Mouse (Mus musculus) R1 (cell line): Measurements from ENCODE around the gene Osbpl8.
"Not testable (repeated sequence)": the region's sequence is repeated elsewhere in the genome, so short reads cannot be mapped to it uniquely, and the experiment has no call there.

ENCODE experiments used
- DNase-seq: peaks from one replicate; pipeline ENCODE4 v3.0.0-alpha.2; 2018; ENCODE audit warnings: low read depth, low spot score

The Osbpl8 gene

DNA sequence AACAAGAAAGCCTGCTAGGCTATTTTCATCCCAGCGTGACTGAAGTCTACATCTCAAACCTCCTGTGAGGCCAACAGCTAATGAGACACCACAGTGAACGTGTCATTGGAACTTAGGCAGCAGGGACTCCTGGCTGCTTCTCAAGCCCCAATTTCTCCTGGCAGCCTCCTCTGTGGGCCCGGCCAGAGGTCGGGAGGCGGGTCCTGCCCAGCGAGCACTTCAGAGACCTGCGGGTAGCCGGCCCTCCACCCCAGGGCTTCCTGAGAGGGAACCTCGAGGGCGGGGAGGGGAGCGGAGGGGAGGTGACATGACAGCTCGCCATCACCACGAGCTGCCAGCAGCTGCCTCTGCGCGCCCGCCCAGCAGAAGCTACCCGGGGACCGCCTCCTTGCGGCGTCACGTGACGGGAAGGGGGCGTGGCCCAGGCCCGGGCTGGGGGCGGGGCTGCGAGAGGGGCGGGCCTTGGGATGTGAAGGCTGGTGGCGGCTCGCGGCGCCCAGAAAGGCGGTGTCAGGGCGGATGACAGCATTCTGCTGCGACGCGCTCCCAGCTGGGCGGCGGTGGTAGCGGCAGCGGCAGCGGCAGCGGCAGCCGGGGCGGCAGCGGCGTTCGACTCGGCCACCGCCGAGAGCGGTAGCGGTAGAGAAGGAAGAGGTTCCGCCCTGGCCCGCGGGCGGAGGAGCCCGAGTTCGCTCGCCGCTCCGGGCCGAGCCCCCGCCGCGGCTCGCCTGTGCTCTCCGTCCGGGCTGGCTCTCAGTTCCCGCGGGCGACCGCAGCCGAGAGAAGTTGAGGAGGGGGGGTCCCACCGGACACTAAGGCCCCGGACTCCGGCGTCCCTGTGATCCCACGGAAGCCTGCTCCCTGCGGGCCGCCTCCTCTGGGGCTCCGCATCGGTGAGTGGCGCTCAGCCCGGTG, at the start of gene Osbpl8:
TSS of gene Osbpl8 (plus strand) at position 449 of the 915 bp plus-strand sequence.
- peak; percentile 94 for DNase-seq

GRCm38 (mm10) chr10:111117198-111117845, 47.2 kb upstream of the Osbpl8 start:
- peak; percentile 80 for DNase-seq

GRCm38 (mm10) chr10:111118292-111118691, 46.3 kb upstream of the Osbpl8 start:
- no peak for DNase-seq

DNA sequence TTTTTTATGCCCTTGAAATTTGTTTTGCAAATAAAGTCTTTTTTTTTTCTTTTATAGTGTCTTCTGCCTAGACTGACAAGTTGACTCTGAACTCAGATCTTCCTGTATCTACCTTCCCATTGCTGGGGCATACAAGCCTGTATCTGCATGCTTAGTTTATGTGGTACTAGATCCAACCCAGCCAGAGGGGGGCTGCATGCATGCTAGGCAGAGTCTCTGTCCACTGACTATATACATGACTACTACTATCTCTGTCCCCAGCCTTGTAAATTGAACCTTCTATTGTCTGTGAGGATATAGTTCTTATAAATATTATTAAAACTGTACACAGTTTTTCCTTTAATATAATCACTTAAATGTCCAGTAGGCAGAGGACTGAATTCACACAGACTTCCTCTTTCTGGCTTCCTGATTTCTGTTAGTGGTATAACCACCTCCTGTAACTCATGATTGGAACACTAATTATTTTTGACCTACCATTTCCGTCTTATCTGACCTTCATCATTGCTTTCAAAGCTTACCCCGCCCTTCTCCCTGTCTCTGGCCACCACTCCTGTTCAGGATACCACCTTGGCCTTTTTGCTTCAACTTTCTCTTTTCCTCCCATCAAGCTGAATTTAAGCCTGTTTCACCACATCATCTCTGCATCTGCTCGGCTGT, 45.4 kb upstream of the Osbpl8 start:
- no peak for DNase-seq

DNA sequence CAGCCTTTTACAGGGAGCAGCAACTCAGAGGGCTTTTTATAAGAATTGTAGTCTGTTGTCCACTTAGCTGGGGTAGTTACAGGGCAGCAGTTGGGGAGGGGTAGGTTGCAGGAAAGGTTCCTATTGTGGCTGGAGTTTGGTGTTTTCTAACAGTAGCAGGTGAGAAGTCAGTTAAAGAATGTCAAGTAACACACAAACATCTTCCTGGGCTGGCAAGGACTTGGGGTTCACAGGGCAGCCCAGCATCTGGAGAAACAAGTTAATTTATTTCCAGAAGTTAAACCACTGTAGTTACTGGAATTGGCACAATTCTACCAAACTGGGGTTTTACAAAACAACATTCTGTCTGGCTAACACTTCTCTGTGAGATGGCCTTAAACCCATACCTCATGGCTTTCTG, 44.8 kb upstream of the Osbpl8 start:
- no peak for DNase-seq

DNA sequence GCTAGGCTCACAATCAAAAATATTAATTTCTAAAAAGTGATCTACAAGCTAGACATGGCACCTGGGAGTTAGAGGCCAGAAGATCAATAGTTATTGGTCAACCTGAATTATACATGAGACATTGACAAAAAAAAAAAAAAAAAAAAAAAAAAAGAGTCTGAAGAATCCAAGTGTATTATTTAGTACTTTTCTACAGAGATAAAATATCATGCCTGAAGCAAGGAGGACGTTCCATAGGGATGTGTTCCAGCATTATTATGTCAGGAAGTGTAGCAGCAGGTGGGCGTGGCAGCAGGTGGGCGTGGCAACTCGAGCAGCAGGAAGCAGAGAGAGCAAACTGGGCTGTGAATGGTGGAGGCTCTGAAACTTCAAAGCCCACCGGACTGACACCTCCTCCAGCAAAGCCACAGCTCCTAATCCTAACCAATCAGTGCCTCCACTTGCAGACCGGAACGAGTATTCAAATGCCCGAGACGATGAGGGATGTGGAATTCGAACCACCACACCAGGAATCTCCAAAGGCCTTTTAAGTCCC, 41.6 kb upstream of the Osbpl8 start:
- DNase-seq, result peak; percentile 83

DNA sequence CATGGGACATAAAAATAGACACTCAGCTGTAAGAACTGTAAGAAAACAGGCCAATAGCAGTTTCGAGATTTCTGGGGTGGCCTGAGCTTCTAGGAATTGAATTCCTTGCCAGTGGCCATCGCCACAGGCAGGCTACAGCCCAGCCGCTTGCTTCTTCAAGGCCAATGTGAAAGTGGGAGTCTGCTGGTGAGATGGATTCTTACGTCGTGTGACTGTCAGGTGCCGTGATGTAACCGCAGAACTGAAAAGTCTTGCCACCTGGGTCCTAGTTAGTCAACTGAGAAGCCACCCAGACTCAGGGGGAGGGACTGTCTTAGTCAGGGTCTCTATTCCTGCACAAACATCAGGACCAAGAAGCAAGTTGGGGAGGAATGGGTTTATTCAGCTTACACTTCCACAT, 40.4 kb upstream of the Osbpl8 start:
- DNase-seq, result no peak

DNA sequence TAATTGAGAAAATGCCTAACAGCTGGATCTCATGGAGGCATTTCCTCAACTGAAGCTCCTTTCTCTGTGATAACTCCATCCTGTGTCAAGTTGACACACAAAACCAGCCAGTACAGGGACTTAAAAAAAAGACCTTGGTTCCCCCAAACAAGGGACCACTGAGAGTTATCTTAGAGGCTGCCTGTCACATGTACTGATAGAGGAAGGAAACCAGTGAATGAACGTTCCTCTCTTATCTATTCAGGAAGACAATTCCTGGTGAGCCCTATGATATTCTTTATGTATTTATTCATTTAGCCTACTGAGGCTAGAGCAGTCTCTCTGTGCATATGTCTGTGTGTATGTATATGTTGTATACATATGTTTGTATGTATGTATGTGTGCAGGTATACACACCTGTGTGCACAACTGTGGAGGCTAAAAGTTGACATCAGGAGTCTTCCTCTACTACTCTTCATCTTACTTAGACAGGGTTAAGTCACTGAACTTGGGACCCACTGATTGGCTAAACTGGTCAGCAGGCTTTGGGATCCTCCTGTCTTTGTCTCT, 39.7 kb upstream of the Osbpl8 start:
- no peak for DNase-seq

DNA sequence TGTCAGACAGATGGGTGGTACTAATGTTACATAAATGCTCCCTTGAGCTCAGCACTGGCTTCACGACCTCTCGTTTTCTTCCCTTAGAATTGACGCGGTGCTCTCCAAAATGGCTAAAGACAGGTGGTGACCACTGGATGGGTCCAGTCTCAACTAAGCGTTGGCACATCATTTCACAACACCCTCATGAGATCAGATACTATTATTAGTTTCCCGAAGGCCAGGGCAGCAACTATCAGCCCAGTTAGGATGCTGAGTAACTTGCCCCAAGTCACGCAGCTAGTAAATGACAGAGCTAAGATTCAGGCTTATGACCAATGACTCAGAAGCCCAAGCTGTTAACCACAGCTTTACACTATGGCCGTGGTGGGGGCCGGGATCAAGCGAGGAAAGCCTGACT, 37.2 kb upstream of the Osbpl8 start:
- DNase-seq, result no peak

- no peak for DNase-seq
Measured at GRCm38 (mm10) chr10:111128493-111128892, 36.1 kb upstream of the Osbpl8 start.

DNA sequence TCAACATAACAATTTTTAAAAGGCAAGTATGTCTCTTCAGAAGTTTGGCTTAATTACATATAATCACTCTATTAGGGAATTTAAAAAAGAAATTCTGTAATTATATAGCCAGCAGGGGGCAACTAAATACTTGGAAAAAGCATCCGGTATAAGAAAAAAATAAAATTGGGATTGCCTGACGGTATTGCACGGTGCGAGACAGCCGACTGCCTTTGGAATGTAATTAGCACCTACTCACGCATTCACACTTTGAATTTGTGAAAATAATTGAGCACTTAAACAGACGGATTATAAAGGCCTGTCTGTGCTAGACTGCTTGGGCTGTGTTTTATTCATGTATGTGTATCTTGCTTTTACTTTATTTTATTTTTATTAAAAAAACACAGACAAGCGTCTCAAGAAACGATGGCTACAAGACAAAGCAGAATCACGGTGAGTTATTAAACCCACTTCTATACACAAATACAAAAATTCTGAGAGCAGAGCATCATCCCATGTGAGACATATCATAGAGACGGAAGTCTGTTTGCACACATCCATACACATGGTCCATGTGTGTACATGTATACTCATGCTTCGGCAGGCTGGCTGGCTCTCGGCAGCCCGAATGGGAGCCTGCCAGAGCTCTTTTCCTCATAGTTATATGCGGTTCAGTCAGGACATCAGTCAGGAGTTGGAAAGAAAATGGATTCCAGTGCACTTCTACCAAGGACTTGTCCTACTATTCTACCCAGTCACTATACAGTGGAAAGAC, 34.5 kb upstream of the Osbpl8 start:
- DNase-seq, result no peak

DNA sequence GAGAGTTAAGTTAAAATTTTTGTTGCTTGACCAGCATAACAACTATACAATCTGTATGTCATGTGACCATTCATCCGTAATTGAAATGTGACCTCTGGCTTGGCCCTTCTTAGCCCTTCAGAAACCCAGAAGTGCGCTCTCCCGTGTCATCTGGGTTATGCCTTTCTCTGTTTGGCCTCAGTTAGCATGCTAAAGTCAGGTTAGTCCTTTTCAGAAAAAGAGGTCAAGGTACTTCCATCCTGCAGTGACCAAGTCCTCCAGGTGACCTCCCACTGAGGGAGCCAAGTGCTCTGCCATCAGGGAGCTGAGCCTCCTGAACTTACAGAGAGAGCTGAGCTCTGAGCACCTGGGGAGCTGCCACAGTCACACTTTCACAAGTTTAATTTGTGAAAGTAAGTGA, 33.7 kb upstream of the Osbpl8 start:
- DNase-seq, result no peak

GRCm38 (mm10) chr10:111133271-111133670, 31.3 kb upstream of the Osbpl8 start:
- DNase-seq, result no peak

DNA sequence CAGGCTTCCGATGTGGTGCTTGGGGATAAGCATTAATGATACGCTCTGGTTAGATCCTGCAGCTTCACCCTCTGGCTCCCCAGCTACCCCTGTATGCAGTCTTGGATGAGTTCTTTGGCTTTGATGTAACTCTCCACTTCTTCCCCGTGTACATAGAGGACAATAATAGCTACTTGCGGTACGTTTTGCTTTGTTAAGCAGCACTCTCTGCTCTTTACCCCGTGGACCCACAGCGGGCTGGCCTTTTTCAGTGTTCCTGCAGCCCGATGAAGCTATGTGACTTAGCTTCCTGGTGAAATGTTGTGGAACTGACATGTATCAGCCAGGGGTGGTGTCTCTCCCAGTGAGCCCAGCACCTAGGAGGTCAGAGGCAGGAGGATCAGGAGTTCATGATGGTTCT, 30.6 kb upstream of the Osbpl8 start:
- DNase-seq, result no peak

DNA sequence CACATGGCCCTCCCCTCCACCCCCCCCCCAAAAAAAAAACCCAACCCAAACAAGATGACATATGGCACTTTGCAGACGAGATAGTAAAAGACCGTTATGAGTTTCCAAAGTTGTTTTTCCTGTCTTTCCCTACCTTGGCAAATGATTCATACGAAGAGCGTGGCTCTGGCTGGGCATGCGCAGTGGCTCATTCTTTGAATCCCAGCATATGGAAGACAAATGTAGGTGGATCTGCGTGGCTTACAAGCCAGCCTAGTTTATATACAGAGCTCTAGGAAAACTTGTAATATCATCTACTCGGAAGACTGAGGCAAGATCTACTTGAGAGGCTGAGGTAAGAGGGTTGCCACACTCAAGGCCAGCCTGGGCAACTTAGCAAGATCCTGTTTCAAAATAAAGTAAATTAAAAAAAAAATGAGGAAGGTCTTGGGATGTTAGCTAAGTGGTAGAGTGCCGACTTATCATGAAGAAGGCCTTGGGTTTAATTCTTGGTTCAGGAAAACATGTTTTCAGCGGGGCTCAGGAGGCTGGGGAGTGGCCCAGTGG, 30.1 kb upstream of the Osbpl8 start:
- no peak for DNase-seq

DNA sequence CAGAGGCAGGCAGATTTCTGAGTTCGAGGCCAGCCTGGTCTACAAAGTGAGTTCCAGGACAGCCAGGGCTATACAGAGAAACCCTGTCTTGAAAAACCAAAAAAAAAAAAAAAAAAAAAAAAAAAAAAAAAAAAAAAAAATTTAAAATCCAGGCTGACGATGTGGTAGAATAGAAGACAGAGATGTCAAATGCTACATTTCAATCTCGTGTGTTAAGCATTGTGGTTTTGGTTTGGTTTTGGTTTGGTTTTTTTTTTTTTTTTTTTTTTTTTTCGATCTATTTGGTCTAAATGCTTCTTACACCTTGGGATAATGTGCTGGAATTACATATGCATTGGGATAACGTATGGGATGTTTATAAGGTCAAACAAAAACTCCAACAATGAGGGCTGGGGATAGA, 28.2 kb upstream of the Osbpl8 start:
- not testable (repeated sequence) for DNase-seq

DNA sequence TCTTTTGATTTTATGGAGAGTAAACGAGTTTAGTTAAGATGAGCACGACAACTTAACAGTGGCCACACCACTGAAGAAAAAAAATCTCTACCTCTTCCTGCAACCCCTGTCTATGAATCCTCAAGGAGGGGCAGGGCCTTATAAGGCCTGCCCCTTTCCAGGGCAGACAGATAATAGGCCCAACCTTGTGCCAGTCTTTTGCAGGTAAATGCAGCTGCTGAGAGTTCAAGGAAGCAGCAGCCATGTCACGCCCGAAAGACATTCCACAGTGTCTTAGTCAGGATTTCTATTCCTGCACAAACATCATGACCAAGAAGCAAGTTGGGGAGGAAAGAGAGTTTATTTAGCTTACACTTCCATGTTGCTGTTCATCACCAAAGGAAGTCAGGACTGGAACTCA, 26.6 kb upstream of the Osbpl8 start:
- DNase-seq, result peak; percentile 33

GRCm38 (mm10) chr10:111139170-111139569, 25.4 kb upstream of the Osbpl8 start:
- no peak for DNase-seq

GRCm38 (mm10) chr10:111139881-111140280, 24.7 kb upstream of the Osbpl8 start:
- DNase-seq, result no peak

DNA sequence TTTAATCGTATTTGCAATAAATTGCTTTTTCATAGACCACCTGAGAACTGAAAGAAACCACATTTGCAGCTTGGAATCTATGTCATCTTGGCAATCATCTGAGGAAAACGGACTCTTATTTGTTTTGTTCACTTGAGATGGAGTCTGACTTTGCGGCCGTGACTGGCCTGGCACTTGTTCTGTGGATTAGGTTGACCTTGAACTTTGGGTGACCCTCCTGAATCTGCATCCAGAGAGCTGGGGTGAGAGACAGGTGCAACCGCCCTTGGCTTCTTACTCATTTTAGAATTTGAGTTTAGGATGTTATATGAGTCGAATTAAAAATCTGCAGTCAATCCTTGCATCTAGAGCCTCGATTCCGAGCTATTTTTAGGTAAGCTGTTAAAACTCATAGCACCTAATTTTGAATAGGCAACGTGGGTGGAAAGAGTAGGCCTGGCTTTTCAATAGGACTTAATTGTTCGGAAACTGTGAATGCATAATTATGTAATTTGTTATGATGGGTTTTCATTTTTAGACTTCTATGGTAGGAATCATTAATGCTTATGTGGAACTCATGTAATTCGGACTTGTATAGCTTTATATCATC, 20.1 kb upstream of the Osbpl8 start:
- peak; percentile 78 for DNase-seq
